Mouse (Mus musculus): ENCODE measurements around the gene Soga3. TPM values are rescaled to one million over a fixed set of nuclear protein-coding genes. Genes with fewer than 3 reads are reported as not detected.

Gene Soga3
- 47.0 and 74.8 TPM in 2 replicates for polyA plus RNA-seq (2014; fragmentation: Nextera tagmentation; extraction: Ambion mirVana)

GRCm38 (mm10) chr10:29143566-29144335, at the start of gene Soga3:
Gene Soga3 (plus strand): TSS chr10:29143839.
- ATAC-seq (peak; percentile 85), DNase-seq (ENCODE audit: low spot score) (peak; percentile 95)
- Histone ChIP-seq H3K27me3 (replicated peaks; ENCODE audit: control insufficient read depth, insufficient read depth, low read length) (no peaks in the 10 kb centered on the region), H3K9me3 (replicated peaks; ENCODE audit: control insufficient read depth, low read length) (no peaks in the 10 kb centered on the region), H3K36me3 (ENCODE audit: control insufficient read depth, insufficient read depth, low read length) (peaks cover 4% of the 10 kb centered on the region; the same call in 1 of the 2 replicates), H3K4me3 (ENCODE audit: low read depth, low read length) (peak within 1 kb of the TSS; percentile 84), H3K27ac (ENCODE audit: low read depth, low read length) (peak within 1 kb of the TSS; percentile 97), H3K4me2 (ENCODE audit: low read length) (peak within 1 kb of the TSS; percentile 90), H3K4me1 (ENCODE audit: control insufficient read depth, insufficient read depth, low read length) (peaks cover 11% of the 10 kb centered on the region), H3K9ac (ENCODE audit: low read length) (peak within 1 kb of the TSS; percentile 97)
- under 1% methylated on average over 34 of the region's 34 CpGs for WGBS

- Histone ChIP-seq H3K27me3 (replicated peaks; ENCODE audit: control insufficient read depth, insufficient read depth, low read length) (no peaks in the 10 kb centered on the region), H3K4me2 (ENCODE audit: low read length) (no peak overlapping the region), H3K9ac (ENCODE audit: low read length) (no peak overlapping the region), H3K4me1 (ENCODE audit: control insufficient read depth, insufficient read depth, low read length) (no peaks in the 10 kb centered on the region), H3K9me3 (replicated peaks; ENCODE audit: control insufficient read depth, low read length) (no peaks in the 10 kb centered on the region), H3K27ac (ENCODE audit: low read depth, low read length) (no peak overlapping the region), H3K4me3 (ENCODE audit: low read depth, low read length) (no peak overlapping the region), H3K36me3 (ENCODE audit: control insufficient read depth, insufficient read depth, low read length) (no peaks in the 10 kb centered on the region)
- ATAC-seq, result peak; percentile 62
- DNase-seq (ENCODE audit: low spot score), result peak; percentile 78
- WGBS, result 17% methylated on average over 4 of the region's 4 CpGs
These were observed 36.7 kb upstream of the Soga3 start for GRCm38 (mm10) chr10:29106962-29107361.

- Histone ChIP-seq H3K27ac (ENCODE audit: low read depth, low read length) (no peak overlapping the region; the same call in 1 of the 2 replicates), H3K4me3 (ENCODE audit: low read depth, low read length) (peak overlapping the region; percentile 84), H3K27me3 (replicated peaks; ENCODE audit: control insufficient read depth, insufficient read depth, low read length) (no peaks in the 10 kb centered on the region), H3K9me3 (replicated peaks; ENCODE audit: control insufficient read depth, low read length) (no peaks in the 10 kb centered on the region), H3K9ac (ENCODE audit: low read length) (peak overlapping the region; percentile 57), H3K4me2 (ENCODE audit: low read length) (peak overlapping the region; percentile 90), H3K36me3 (ENCODE audit: control insufficient read depth, insufficient read depth, low read length) (no peaks in the 10 kb centered on the region), H3K4me1 (ENCODE audit: control insufficient read depth, insufficient read depth, low read length) (peaks cover 6% of the 10 kb centered on the region)
- 43% methylated on average over 7 of the region's 7 CpGs for WGBS
- ATAC-seq (no peak), DNase-seq (ENCODE audit: low spot score) (peak; percentile 23)
These were observed 1.0 kb upstream of the Soga3 start for GRCm38 (mm10) chr10:29142556-29143105.

- Histone ChIP-seq H3K4me2 (ENCODE audit: low read length) (peak overlapping the region; percentile 90), H3K27me3 (replicated peaks; ENCODE audit: control insufficient read depth, insufficient read depth, low read length) (no peaks in the 10 kb centered on the region), H3K9me3 (replicated peaks; ENCODE audit: control insufficient read depth, low read length) (no peaks in the 10 kb centered on the region), H3K4me3 (ENCODE audit: low read depth, low read length) (peak overlapping the region; percentile 84), H3K4me1 (ENCODE audit: control insufficient read depth, insufficient read depth, low read length) (peaks cover 14% of the 10 kb centered on the region), H3K36me3 (ENCODE audit: control insufficient read depth, insufficient read depth, low read length) (peaks cover 14% of the 10 kb centered on the region; the same call in 1 of the 2 replicates), H3K9ac (ENCODE audit: low read length) (peak overlapping the region; percentile 97), H3K27ac (ENCODE audit: low read depth, low read length) (peak overlapping the region; percentile 97)
- peak; percentile 60 for DNase-seq (ENCODE audit: low spot score)
- 5% methylated on average over 8 of the region's 12 CpGs for WGBS
- no peak for ATAC-seq
These were observed 1.2 kb downstream of the Soga3 start for GRCm38 (mm10) chr10:29144612-29145405.

DNA sequence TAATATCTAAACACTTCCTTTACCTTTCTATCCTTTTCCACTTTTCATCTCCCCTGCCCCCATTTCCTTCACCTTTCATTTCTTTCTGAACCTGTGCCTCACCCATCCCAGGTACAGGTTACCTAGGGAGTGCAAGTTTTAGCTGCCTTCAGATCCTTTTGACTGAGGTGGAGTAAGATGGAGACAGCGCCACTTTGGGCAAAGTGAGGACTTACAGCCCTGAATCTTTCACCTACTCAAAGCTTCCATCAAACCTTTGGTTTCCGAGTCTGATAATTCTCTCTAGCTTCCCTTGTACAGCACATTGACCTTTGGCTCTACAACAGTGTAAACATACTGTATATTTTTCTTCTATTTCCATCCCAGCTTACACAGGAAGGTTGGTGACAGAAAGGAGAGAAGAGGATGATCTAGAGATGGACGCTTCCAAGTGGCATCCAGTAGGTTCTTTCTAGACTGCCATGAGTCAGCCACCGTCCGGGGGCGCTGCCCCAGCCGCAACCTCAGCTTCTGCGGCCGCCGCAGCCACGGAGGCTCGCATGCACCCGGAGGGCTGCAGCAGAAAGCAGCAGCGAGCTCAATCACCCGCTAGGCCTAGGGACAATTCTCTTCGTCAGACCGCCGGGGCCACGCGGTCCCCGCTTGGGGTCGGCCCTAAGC, 2.7 kb downstream of the Soga3 start:
- peaks cover 14% of the 10 kb centered on the region for H3K4me1 ChIP-seq (ENCODE audit: control insufficient read depth, insufficient read depth, low read length)
- peak overlapping the region; percentile 97 for H3K9ac ChIP-seq (ENCODE audit: low read length)
- DNase-seq (ENCODE audit: low spot score) (peak; percentile 60), ATAC-seq (no peak; the same call in 1 of the 2 replicates)
- H3K4me2 ChIP-seq (ENCODE audit: low read length), result peak overlapping the region; percentile 90
- no peaks in the 10 kb centered on the region for H3K27me3 ChIP-seq (replicated peaks; ENCODE audit: control insufficient read depth, insufficient read depth, low read length)
- H3K27ac ChIP-seq (ENCODE audit: low read depth, low read length), result peak overlapping the region; percentile 95
- peaks cover 20% of the 10 kb centered on the region for H3K36me3 ChIP-seq (ENCODE audit: control insufficient read depth, insufficient read depth, low read length)
- H3K9me3 ChIP-seq (replicated peaks; ENCODE audit: control insufficient read depth, low read length), result no peaks in the 10 kb centered on the region
- peak overlapping the region; percentile 84 for H3K4me3 ChIP-seq (ENCODE audit: low read depth, low read length)
- WGBS, result under 1% methylated on average over 22 of the region's 22 CpGs

GRCm38 (mm10) chr10:29146858-29147640, 3.4 kb downstream of the Soga3 start:
- peaks cover 14% of the 10 kb centered on the region for H3K4me1 ChIP-seq (ENCODE audit: control insufficient read depth, insufficient read depth, low read length)
- H3K4me2 ChIP-seq (ENCODE audit: low read length), result peak overlapping the region; percentile 90
- no peaks in the 10 kb centered on the region for H3K9me3 ChIP-seq (replicated peaks; ENCODE audit: control insufficient read depth, low read length)
- H3K27ac ChIP-seq (ENCODE audit: low read depth, low read length), result peak overlapping the region; percentile 95
- H3K27me3 ChIP-seq (replicated peaks; ENCODE audit: control insufficient read depth, insufficient read depth, low read length), result no peaks in the 10 kb centered on the region
- H3K4me3 ChIP-seq (ENCODE audit: low read depth, low read length), result peak overlapping the region; percentile 84
- under 1% methylated on average over 56 of the region's 65 CpGs for WGBS
- DNase-seq (ENCODE audit: low spot score), result peak; percentile 80
- peak overlapping the region; percentile 97 for H3K9ac ChIP-seq (ENCODE audit: low read length)
- peak; percentile 78 for ATAC-seq
- peaks cover 25% of the 10 kb centered on the region for H3K36me3 ChIP-seq (ENCODE audit: control insufficient read depth, insufficient read depth, low read length)

DNA sequence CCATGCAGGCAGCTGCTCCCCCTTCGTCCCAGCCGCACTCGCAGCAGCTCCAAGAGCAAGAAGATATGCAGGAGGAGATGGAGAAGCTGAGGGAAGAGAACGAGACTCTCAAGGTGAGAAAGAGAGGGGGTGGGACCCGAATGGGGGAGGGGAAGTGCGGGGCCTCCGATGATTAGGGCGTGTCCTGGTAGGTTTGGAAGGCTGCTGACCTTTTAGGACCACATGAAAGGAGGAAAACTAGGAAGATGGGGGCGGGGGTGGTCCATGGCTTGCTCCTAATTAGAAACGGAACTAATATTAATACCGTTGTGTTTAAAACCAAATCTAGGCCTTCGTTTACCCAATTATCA, 4.0 kb downstream of the Soga3 start:
- WGBS, result under 1% methylated on average over 12 of the region's 12 CpGs
- Histone ChIP-seq H3K4me2 (ENCODE audit: low read length) (peak overlapping the region; percentile 90), H3K9ac (ENCODE audit: low read length) (peak overlapping the region; percentile 97), H3K4me3 (ENCODE audit: low read depth, low read length) (peak overlapping the region; percentile 84), H3K9me3 (replicated peaks; ENCODE audit: control insufficient read depth, low read length) (no peaks in the 10 kb centered on the region), H3K27ac (ENCODE audit: low read depth, low read length) (peak overlapping the region; percentile 95), H3K27me3 (replicated peaks; ENCODE audit: control insufficient read depth, insufficient read depth, low read length) (no peaks in the 10 kb centered on the region), H3K4me1 (ENCODE audit: control insufficient read depth, insufficient read depth, low read length) (peaks cover 14% of the 10 kb centered on the region), H3K36me3 (ENCODE audit: control insufficient read depth, insufficient read depth, low read length) (peaks cover 30% of the 10 kb centered on the region)
- DNase-seq (ENCODE audit: low spot score), result no peak
- no peak for ATAC-seq

DNA sequence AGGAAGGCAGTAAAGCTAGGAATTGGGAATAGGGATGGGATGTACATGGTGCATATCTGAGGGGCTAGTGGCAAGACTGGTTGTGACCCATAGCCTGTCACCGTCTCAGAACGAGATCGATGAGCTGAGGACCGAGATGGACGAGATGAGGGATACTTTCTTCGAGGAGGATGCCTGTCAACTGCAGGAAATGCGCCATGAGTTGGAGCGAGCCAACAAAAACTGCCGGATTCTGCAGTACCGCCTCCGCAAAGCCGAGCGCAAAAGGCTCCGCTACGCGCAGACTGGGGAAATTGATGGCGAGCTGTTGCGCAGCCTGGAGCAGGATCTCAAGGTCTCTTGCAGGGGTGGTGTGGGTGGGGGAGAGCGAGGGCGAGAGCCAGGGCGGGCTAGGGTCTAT, 4.4 kb downstream of the Soga3 start:
- peak; percentile 67 for DNase-seq (ENCODE audit: low spot score)
- 3% methylated on average over 21 of the region's 21 CpGs for WGBS

More for the DNA sequence above, 4.4 kb downstream of the Soga3 start:
- peak overlapping the region; percentile 95 for H3K27ac ChIP-seq (ENCODE audit: low read depth, low read length)
- peak overlapping the region; percentile 97 for H3K9ac ChIP-seq (ENCODE audit: low read length)
- no peak for ATAC-seq
- peak overlapping the region; percentile 90 for H3K4me2 ChIP-seq (ENCODE audit: low read length)
- no peaks in the 10 kb centered on the region for H3K27me3 ChIP-seq (replicated peaks; ENCODE audit: control insufficient read depth, insufficient read depth, low read length)
- H3K4me1 ChIP-seq (ENCODE audit: control insufficient read depth, insufficient read depth, low read length), result peaks cover 14% of the 10 kb centered on the region
- H3K36me3 ChIP-seq (ENCODE audit: control insufficient read depth, insufficient read depth, low read length), result peaks cover 35% of the 10 kb centered on the region
- H3K4me3 ChIP-seq (ENCODE audit: low read depth, low read length), result peak overlapping the region; percentile 84
- no peaks in the 10 kb centered on the region for H3K9me3 ChIP-seq (replicated peaks; ENCODE audit: control insufficient read depth, low read length)
